Mouse (Mus musculus): Measurements from ENCODE around the gene Prpf31. TPM values are rescaled to one million over a fixed set of nuclear protein-coding genes. Genes with fewer than 3 reads are reported as not detected.

Prpf31 gene
- polyA plus RNA-seq (2014; fragmentation: Nextera tagmentation; extraction: Ambion mirVana): 103 and 112 TPM in 2 replicates

DNA sequence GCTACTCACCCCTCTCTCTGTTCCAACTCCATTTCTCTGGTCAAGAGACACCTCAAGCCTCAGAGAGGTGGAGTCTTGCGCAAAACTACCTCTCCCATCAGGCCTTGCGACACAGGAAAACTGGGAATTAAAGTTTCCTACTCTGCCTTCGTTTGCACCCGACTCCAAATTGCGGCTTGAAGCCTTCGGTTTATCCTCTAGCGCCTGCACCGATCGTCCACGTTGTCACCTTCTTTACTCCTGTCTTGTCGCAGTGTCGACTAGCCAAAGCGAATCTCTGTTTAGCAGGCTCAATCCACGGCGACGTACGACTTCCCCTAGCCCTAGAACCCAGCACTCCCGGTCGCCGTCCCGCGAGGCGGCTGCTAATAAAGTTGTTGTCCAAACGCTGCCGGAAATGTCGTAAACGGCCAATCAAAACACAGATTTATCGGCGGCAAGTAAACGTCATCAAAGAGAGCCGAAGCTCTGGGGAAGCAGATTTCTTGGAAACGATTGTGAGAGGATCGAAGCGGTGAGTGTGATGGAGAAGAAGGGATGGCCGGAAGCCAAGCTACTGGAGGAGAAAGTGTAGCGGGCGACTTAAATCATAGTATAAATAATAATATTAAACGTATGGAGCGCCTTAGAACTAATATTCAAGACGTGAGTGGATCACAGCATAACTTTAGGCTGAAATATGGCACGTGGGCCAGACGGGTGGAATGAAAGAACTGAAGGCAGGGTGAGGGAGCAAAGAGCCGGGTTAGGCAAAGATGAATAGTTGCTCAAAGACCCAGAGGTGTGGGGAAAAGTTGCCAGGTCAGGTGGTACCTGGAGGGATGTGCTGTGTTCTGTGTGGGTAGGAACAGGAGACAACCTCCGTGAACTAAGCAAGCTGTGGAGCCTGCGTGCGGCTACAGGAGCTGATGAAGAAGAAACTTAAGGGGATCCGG lies at the start of gene Prpf31, which contains the start of gene Tfpt:
Prpf31 (plus strand) TSS at position 443 of the 935 bp plus-strand sequence.
Tfpt (minus strand) TSS at position 387 of the 935 bp plus-strand sequence.
- no peak for TF ChIP-seq CTCF (IDR thresholded peaks at IDR 0.05; ENCODE audit: low read depth)
- H3K9ac ChIP-seq: peak within 1 kb of the TSS; percentile 84
- peak within 1 kb of the TSS; percentile 78; the same call in 1 of the 2 replicates for H3K27ac ChIP-seq (ENCODE audit: low read depth)
- ATAC-seq (ENCODE audit: insufficient read depth): peak; percentile 92
- H3K4me2 ChIP-seq: peak within 1 kb of the TSS; percentile 97
- peaks cover 48% of the 10 kb centered on the region for H3K36me3 ChIP-seq (ENCODE audit: insufficient read depth)
- 1% methylated on average over 47 of the region's 47 CpGs for WGBS
- H3K4me1 ChIP-seq (ENCODE audit: insufficient read depth): 0 out of 2 replicates have a peak, but pooled peaks cover 6% of the 10 kb centered on the region
- peak within 1 kb of the TSS; percentile 67 for H3K4me3 ChIP-seq (ENCODE audit: low read depth, low read length)
- H3K9me3 ChIP-seq (ENCODE audit: low read depth, low read length): no peaks in the 10 kb centered on the region
- no peaks in the 10 kb centered on the region for H3K27me3 ChIP-seq (ENCODE audit: insufficient read depth, low read length)
- peak; percentile 98 for DNase-seq

DNA sequence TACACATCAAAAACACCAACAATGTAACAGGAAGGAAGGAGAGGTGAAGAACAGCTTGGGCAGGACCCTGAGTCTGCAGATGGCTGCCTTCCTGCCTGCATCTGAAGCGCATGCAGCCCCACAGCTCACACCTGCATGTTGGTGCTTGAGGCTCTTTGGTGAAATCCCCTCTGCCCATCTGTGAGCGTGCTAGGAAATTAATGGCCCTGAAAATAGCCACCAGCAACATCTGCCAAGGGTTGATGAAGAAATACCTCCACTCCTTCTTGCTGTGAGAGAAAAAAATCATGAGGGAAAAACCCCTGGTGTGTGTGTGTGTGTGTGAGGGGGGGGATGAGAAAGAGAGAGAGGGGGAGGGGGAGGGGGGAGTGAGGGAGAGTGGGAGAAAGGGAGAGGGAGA lies 49.8 kb upstream of the Prpf31 start:
- Histone ChIP-seq H3K9ac (no peak overlapping the region), H3K4me1 (ENCODE audit: insufficient read depth) (no peaks in the 10 kb centered on the region), H3K4me3 (ENCODE audit: low read depth, low read length) (no peak overlapping the region), H3K9me3 (ENCODE audit: low read depth, low read length) (no peaks in the 10 kb centered on the region), H3K27me3 (ENCODE audit: insufficient read depth, low read length) (no peaks in the 10 kb centered on the region), H3K36me3 (ENCODE audit: insufficient read depth) (no peaks in the 10 kb centered on the region), H3K4me2 (no peak overlapping the region), H3K27ac (ENCODE audit: low read depth) (no peak overlapping the region)
- DNase-seq (no peak), ATAC-seq (ENCODE audit: insufficient read depth) (no peak)
- TF ChIP-seq CTCF (IDR thresholded peaks at IDR 0.05; ENCODE audit: low read depth): no peak
- 59% methylated on average over 2 of the region's 2 CpGs for WGBS

- ATAC-seq (ENCODE audit: insufficient read depth): no peak
- TF ChIP-seq CTCF (IDR thresholded peaks at IDR 0.05; ENCODE audit: low read depth): no peak
- H3K4me2 ChIP-seq: no peak overlapping the region
- no peaks in the 10 kb centered on the region for H3K36me3 ChIP-seq (ENCODE audit: insufficient read depth)
- WGBS: 8% methylated on average over 6 of the region's 6 CpGs
- H3K27ac ChIP-seq (ENCODE audit: low read depth): no peak overlapping the region
- H3K9ac ChIP-seq: no peak overlapping the region
- DNase-seq: no peak
- no peaks in the 10 kb centered on the region for H3K27me3 ChIP-seq (ENCODE audit: insufficient read depth, low read length)
- no peaks in the 10 kb centered on the region for H3K4me1 ChIP-seq (ENCODE audit: insufficient read depth)
- H3K4me3 ChIP-seq (ENCODE audit: low read depth, low read length): no peak overlapping the region
- no peaks in the 10 kb centered on the region for H3K9me3 ChIP-seq (ENCODE audit: low read depth, low read length)
These were observed 44.0 kb upstream of the Prpf31 start for GRCm38 (mm10) chr7:3585763-3586162.

DNA sequence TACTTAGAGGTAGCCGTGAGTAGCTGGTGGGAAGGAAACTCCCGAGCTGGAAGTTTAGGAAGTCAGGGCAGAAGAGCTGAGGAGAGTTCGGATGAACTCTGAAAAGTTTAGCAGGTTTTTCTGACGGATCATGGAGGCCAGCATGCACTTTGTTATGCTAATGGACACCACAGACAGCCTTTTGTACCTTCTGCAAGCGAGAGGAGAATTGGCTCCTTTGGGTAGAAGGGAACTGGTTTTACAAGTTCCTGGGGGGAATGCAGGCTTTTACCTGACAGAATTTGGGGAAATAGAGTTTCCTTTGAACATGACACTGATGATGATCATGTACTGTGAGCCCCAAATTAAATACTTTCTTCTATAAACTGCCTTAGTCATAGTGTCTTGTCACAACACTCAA lies 43.5 kb upstream of the Prpf31 start:
- no peak overlapping the region for H3K9ac ChIP-seq
- no peak for DNase-seq
- WGBS: 6% methylated on average over 5 of the region's 5 CpGs
- H3K27ac ChIP-seq (ENCODE audit: low read depth): no peak overlapping the region
- no peaks in the 10 kb centered on the region for H3K27me3 ChIP-seq (ENCODE audit: insufficient read depth, low read length)
- no peaks in the 10 kb centered on the region for H3K36me3 ChIP-seq (ENCODE audit: insufficient read depth)
- H3K9me3 ChIP-seq (ENCODE audit: low read depth, low read length): no peaks in the 10 kb centered on the region
- ATAC-seq (ENCODE audit: insufficient read depth): no peak
- H3K4me1 ChIP-seq (ENCODE audit: insufficient read depth): no peaks in the 10 kb centered on the region
- H3K4me3 ChIP-seq (ENCODE audit: low read depth, low read length): no peak overlapping the region
- no peak for TF ChIP-seq CTCF (IDR thresholded peaks at IDR 0.05; ENCODE audit: low read depth)
- no peak overlapping the region for H3K4me2 ChIP-seq

DNA sequence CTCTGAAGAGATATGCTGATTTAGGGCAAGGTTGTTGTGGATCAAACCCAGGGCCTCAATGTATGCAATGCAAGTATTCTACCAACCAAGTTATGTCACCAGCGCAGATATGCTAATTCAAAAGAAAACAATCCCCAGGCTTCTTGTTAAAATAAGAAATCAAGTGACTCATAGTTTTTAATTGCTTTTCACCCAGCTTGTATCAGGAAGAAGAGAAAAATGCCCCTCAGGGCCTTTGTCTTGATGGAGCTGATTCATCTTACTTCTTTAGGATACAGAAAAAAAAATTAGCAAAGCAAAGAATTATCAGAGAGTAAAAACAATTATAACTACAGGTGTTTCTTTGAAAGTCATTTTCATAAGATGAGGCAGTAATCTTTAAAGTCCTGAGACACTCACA lies 42.5 kb upstream of the Prpf31 start:
- DNase-seq (no peak), ATAC-seq (ENCODE audit: insufficient read depth) (no peak)
- Histone ChIP-seq H3K9ac (no peak overlapping the region), H3K9me3 (ENCODE audit: low read depth, low read length) (no peaks in the 10 kb centered on the region), H3K36me3 (ENCODE audit: insufficient read depth) (no peaks in the 10 kb centered on the region), H3K4me1 (ENCODE audit: insufficient read depth) (no peaks in the 10 kb centered on the region), H3K27ac (ENCODE audit: low read depth) (no peak overlapping the region), H3K4me2 (no peak overlapping the region), H3K27me3 (ENCODE audit: insufficient read depth, low read length) (no peaks in the 10 kb centered on the region), H3K4me3 (ENCODE audit: low read depth, low read length) (no peak overlapping the region)
- no peak for TF ChIP-seq CTCF (IDR thresholded peaks at IDR 0.05; ENCODE audit: low read depth)
- 56% methylated on average over 1 of the region's 1 CpGs for WGBS

GRCm38 (mm10) chr7:3590550-3590949 lies 39.2 kb upstream of the Prpf31 start:
- H3K4me1 ChIP-seq (ENCODE audit: insufficient read depth): no peaks in the 10 kb centered on the region
- H3K27me3 ChIP-seq (ENCODE audit: insufficient read depth, low read length): no peaks in the 10 kb centered on the region
- no peak overlapping the region for H3K4me2 ChIP-seq
- WGBS: 75% methylated on average over 3 of the region's 3 CpGs
- H3K9ac ChIP-seq: no peak overlapping the region
- no peak overlapping the region for H3K4me3 ChIP-seq (ENCODE audit: low read depth, low read length)
- H3K36me3 ChIP-seq (ENCODE audit: insufficient read depth): no peaks in the 10 kb centered on the region
- no peak overlapping the region for H3K27ac ChIP-seq (ENCODE audit: low read depth)
- TF ChIP-seq CTCF (IDR thresholded peaks at IDR 0.05; ENCODE audit: low read depth): no peak
- ATAC-seq (ENCODE audit: insufficient read depth) (no peak), DNase-seq (no peak)
- no peaks in the 10 kb centered on the region for H3K9me3 ChIP-seq (ENCODE audit: low read depth, low read length)

DNA sequence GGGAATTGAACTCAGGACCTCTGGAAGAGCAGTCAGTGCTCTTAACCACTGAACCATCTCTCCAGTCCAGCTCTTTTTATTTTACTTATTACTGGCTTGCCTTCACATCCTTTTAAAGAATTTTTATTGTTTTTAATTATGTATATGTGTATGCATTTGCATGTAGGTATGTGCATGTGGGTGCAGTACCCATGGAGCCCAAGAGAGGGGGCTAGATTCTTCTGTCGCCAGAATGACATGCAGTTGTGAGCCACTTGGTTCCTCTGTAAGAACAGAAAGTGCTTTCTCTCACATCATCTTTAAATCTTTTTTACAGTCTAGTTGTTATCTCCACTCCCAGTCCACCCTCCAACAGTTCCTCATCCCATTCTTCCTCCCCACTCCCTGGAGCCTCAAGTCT lies 38.3 kb upstream of the Prpf31 start:
- DNase-seq (no peak), ATAC-seq (ENCODE audit: insufficient read depth) (no peak)
- no peaks in the 10 kb centered on the region for H3K4me1 ChIP-seq (ENCODE audit: insufficient read depth)
- no peak overlapping the region for H3K4me2 ChIP-seq
- TF ChIP-seq CTCF (IDR thresholded peaks at IDR 0.05; ENCODE audit: low read depth): peak; percentile 8; the same call in 1 of the 2 replicates
- no peaks in the 10 kb centered on the region for H3K9me3 ChIP-seq (ENCODE audit: low read depth, low read length)
- H3K27ac ChIP-seq (ENCODE audit: low read depth): no peak overlapping the region
- no peak overlapping the region for H3K9ac ChIP-seq
- no peaks in the 10 kb centered on the region for H3K36me3 ChIP-seq (ENCODE audit: insufficient read depth)
- H3K4me3 ChIP-seq (ENCODE audit: low read depth, low read length): no peak overlapping the region
- no peaks in the 10 kb centered on the region for H3K27me3 ChIP-seq (ENCODE audit: insufficient read depth, low read length)
- 43% methylated on average over 1 of the region's 1 CpGs for WGBS

Data from lung, embryonic 14.5 days (tissue).